Mouse (Mus musculus) myocyte (in vitro differentiated cells): ENCODE measurements at regions not wholly inside any gene's neighbourhood (a gene's known extent, or its start where the extent isn't known, plus 50 kb on each side); places are given as distances from the start of the nearest gene placed in this dataset.

Source experiments
- MYOD1 ChIP-seq, 3 experiments: IDR thresholded peaks; one replicate each; pipeline ENCODE4 v1.6.1; 2011; ENCODE audit warnings: control low read depth in 2 of 3, low read depth in 2 of 3, mild to moderate bottlenecking in 2 of 3, moderate library complexity in 1 of 3; ENCODE audit not compliant: insufficient read length in 2 of 3, control insufficient read depth in 1 of 3
- MYOG ChIP-seq, 3 experiments: IDR thresholded peaks; one replicate each; pipeline ENCODE4 v1.6.1; 2011; ENCODE audit warnings: control low read depth in 2 of 3, low read depth in 2 of 3, mild to moderate bottlenecking in 2 of 3; ENCODE audit not compliant: insufficient read length in 2 of 3, control insufficient read depth in 1 of 3, insufficient read depth in 1 of 3
- POLR2A ChIP-seq: IDR thresholded peaks from one replicate; pipeline ENCODE4 v1.6.1; 2011; ENCODE audit warnings: low read depth, mild to moderate bottlenecking, control low read depth, moderate library complexity; ENCODE audit not compliant: insufficient read length
- SRF ChIP-seq: IDR thresholded peaks from one replicate; pipeline ENCODE4 v1.6.1; 2011; ENCODE audit warnings: low read depth; ENCODE audit not compliant: control insufficient read depth, insufficient read length
- USF1 ChIP-seq: IDR thresholded peaks from one replicate; pipeline ENCODE4 v1.6.1; 2011; ENCODE audit warnings: low read depth, mild to moderate bottlenecking, control low read depth, moderate library complexity

- TF ChIP-seq POLR2A, result no peak
- TF ChIP-seq USF1, result no peak
- no peak for TF ChIP-seq SRF
- TF ChIP-seq MYOD1 (IDR thresholded peaks at IDR 0.05; ENCODE audit: control insufficient read depth in 1 of 3, insufficient read length in 2 of 3, low read depth in 2 of 3), result no peak
- peak in 1 of 3 experiments; percentile 10 for TF ChIP-seq MYOG (IDR thresholded peaks at IDR 0.05; ENCODE audit: control insufficient read depth in 1 of 3, insufficient read depth in 1 of 3, insufficient read length in 2 of 3, low read depth in 2 of 3)
Measured at GRCm38 (mm10) chr13:51946171-51946570, 99.7 kb downstream of the Gadd45g start.
